Mouse (Mus musculus): ENCODE results near the gene Grip1. TPM values are rescaled to one million over a fixed set of nuclear protein-coding genes. Genes with fewer than 3 reads are reported as not detected.
A peak's percentile ranks its signal among the peaks of the same experiment; 100 is the strongest.

Gene Grip1
- polyA plus RNA-seq, 1 experiment from 2014 or later = 2.3 TPM

DNA sequence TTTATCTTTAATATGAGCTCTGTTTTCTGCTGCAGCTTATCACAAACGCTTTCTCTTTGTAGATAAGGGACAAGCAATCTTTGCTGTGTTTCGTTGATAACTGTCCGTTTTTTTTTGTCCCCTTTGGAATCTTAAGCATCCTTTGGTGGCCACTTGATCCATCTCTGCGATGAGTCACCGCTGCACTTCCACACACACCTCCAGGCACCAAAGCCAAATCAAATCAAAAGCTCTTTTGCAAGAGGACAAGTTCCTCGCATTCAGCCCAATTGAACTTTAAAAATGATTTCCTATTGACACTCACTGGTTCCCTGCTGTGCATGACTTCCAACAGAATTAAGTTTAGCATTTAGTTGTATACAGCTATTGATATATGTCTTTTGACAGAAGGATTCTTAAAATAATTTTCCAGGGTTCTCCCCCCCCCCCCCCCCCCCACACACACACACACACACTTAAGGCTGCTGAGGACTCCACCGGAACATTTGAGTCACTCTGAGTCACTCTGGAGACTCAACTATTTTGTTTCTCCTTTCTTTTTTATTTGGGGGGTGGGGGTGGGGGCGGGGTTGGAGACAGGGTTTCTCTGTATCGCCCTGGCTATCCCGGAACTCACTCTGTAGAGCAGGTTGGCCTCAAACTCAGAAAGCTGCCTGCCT, 607.1 kb downstream of the Grip1 start:
- no peaks in the 10 kb centered on the region for H3K9me3 ChIP-seq
- no peaks in the 10 kb centered on the region for H3K27me3 ChIP-seq (replicated peaks)
- H3K4me3 ChIP-seq (replicated peaks) = no peak overlapping the region
- ATAC-seq (ENCODE audit: insufficient read depth, low FRiP score, low read depth) = no peak
- WGBS = 62% methylated on average over 10 of the region's 10 CpGs
- H3K9ac ChIP-seq = no peak overlapping the region
- no peak overlapping the region for H3K4me2 ChIP-seq
- no peaks in the 10 kb centered on the region for H3K36me3 ChIP-seq
- H3K4me1 ChIP-seq = no peaks in the 10 kb centered on the region
- H3K27ac ChIP-seq = no peak overlapping the region

DNA sequence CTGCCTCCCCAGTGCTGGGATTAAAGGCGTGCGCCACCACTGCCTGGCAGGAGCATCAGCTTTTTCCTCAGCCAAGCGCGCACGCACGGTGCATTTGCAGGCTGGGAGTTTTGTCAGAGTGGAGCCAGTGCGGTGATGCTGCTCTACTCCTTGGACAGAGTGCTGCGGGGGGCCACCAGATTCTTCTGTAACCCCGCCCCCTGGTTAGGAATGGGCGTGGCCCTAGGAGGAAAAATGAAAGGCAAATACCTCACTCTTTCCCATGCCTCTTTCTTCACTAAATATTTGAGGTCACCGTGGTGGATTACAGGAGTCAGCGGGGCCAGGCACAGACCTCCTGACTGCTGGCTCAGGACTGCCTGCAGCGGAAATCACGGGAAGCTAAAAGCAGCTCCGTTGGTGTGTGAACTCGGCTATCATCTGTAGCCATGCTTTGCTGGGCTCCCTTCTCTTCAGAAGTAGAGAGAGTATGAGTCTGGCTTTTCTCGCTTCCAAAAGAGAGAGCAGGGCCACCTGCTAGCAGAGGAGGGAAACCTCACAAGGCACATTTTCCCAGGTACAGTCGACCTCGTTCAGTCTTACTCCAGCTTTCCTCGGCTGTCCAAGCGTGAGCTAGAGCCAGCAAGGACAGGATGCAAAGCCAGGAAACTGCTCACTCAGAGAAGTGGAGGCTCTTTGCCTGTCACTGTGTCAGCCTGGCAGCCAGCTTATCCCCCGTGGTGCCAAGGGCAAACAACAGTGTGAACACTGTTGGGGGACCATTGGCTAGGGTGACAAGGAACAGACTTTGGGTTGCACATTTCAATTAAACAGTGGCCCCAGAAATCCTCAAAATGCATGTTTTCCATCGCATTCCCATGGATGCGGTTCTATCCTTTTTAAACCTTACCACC, 607.9 kb downstream of the Grip1 start:
- WGBS = 71% methylated on average over 24 of the region's 24 CpGs
- H3K9me3 ChIP-seq = no peaks in the 10 kb centered on the region
- no peaks in the 10 kb centered on the region for H3K27me3 ChIP-seq (replicated peaks)
- no peak overlapping the region for H3K4me2 ChIP-seq
- no peak overlapping the region for H3K9ac ChIP-seq
- H3K4me1 ChIP-seq = no peaks in the 10 kb centered on the region
- H3K36me3 ChIP-seq = no peaks in the 10 kb centered on the region
- ATAC-seq (ENCODE audit: insufficient read depth, low FRiP score, low read depth) = no peak
- no peak overlapping the region for H3K27ac ChIP-seq
- no peak overlapping the region for H3K4me3 ChIP-seq (replicated peaks)

DNA sequence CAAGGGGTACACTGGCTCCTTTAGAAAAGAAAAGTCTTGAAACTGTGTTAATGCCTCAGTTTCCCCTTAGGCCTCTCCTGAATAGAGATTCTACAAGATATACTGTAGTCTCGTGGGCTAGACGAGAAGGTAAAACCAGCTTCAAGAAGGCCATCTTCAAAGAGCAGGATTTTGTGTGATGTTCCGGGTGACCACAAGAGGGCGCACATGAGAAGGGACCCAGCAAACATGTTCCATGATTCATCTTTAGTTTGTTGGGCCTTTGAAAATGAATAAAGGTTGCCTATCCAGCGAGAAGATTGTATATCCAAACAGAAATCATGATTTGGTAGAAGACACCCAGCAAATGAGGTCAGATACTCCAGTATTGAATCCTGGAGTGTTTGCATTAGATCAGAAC, 610.8 kb downstream of the Grip1 start:
- WGBS = 25% methylated on average over 5 of the region's 5 CpGs
- Histone ChIP-seq H3K4me1 (no peaks in the 10 kb centered on the region), H3K9me3 (no peaks in the 10 kb centered on the region), H3K27ac (no peak overlapping the region), H3K4me3 (replicated peaks) (no peak overlapping the region), H3K27me3 (replicated peaks) (no peaks in the 10 kb centered on the region), H3K4me2 (no peak overlapping the region), H3K36me3 (no peaks in the 10 kb centered on the region), H3K9ac (no peak overlapping the region)
- ATAC-seq (ENCODE audit: insufficient read depth, low FRiP score, low read depth) = no peak

DNA sequence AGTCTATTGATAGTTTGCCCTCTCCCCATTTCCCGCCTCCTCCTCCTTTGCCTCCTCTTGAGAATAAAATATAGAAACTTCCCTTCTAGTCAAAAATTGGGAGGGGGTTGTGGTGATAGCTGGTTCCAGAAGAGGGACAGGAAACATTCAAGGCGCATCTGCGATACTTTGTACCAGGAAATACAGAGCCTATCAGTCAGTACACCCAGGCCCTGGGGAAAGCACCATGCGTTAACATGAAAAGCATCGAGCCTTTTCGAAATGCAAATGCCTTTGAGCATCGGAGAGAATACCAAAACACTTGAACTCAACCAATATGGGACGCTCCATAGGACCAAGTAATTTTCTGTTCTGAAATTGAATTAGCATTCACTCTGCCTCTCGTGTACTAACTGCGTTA, 612.7 kb downstream of the Grip1 start:
- H3K4me2 ChIP-seq = no peak overlapping the region
- no peak overlapping the region for H3K4me3 ChIP-seq (replicated peaks)
- no peak overlapping the region for H3K27ac ChIP-seq
- no peaks in the 10 kb centered on the region for H3K9me3 ChIP-seq
- H3K9ac ChIP-seq = no peak overlapping the region
- H3K36me3 ChIP-seq = no peaks in the 10 kb centered on the region
- no peaks in the 10 kb centered on the region for H3K27me3 ChIP-seq (replicated peaks)
- no peaks in the 10 kb centered on the region for H3K4me1 ChIP-seq
- 92% methylated on average over 10 of the region's 10 CpGs for WGBS
- no peak for ATAC-seq (ENCODE audit: insufficient read depth, low FRiP score, low read depth)

DNA sequence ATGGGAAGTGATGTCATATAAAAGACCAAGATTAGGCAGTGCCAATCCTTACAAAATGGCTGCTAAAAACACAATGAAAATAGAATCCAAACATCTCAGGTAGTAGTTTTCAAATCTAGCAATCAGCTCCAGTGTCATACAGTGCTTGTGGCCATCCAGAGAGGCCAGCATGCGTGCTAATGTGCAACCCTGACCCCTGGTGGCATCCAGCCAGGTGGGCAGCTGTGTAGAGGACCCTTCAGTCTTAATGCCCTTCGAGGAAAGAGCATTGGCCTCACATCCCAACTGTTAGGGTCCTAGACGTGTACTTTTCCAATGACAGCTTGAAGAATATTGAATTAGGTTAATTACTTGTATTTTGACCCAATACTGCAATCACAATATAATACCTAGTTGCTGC, 624.2 kb downstream of the Grip1 start:
- no peaks in the 10 kb centered on the region for H3K36me3 ChIP-seq
- no peak overlapping the region for H3K4me3 ChIP-seq (replicated peaks)
- H3K9me3 ChIP-seq = no peaks in the 10 kb centered on the region
- no peak overlapping the region for H3K4me2 ChIP-seq
- no peak overlapping the region for H3K9ac ChIP-seq
- WGBS = 78% methylated on average over 3 of the region's 3 CpGs
- H3K27ac ChIP-seq = no peak overlapping the region
- no peaks in the 10 kb centered on the region for H3K4me1 ChIP-seq
- H3K27me3 ChIP-seq (replicated peaks) = no peaks in the 10 kb centered on the region
- no peak for ATAC-seq (ENCODE audit: insufficient read depth, low FRiP score, low read depth)

DNA sequence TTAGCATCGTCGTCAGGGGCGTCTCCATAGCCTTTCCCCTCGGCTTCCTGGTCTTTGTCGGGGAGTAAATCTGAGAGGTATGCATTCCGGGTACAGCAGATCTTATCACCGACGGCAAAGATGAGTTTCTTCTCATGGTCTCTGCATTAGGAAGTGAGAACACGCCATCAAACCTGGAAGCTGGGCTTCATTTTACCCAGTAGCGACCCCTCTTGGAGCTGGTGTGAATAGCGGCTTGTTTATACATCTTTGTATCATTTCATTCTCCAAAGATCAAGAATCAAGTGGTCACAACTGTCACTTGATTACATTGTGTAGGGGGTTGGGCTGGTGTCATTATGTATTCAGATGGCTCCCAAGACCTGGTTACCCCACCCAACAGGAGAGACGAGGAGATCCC, 638.9 kb downstream of the Grip1 start:
- WGBS = 89% methylated on average over 12 of the region's 12 CpGs
- H3K36me3 ChIP-seq = 0 out of 2 replicates have a peak, but pooled peaks cover 11% of the 10 kb centered on the region
- no peak overlapping the region for H3K27ac ChIP-seq
- no peaks in the 10 kb centered on the region for H3K27me3 ChIP-seq (replicated peaks)
- no peaks in the 10 kb centered on the region for H3K9me3 ChIP-seq
- no peaks in the 10 kb centered on the region for H3K4me1 ChIP-seq
- no peak overlapping the region for H3K4me3 ChIP-seq (replicated peaks)
- H3K9ac ChIP-seq = no peak overlapping the region
- no peak for ATAC-seq (ENCODE audit: insufficient read depth, low FRiP score, low read depth)
- H3K4me2 ChIP-seq = no peak overlapping the region

DNA sequence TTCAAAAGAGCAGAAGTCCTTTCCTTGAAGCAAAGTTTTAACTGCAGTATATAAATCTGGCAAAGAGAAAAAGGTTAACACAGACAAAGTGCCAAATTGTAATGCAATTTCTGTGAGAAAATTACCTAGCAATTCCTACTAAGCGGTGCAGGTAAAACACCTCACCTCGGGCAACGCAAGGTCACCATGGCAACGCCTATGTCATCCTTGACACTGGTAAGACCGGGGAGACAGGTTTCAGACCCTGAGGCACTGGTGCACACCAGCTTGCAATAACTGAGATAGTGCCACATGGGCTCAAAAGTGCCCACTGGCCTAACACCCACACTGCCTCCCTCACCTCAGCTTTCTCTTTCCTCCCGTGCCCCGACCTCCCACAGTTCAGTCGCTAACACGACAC, 641.5 kb downstream of the Grip1 start:
- no peak overlapping the region for H3K27ac ChIP-seq
- H3K4me2 ChIP-seq = no peak overlapping the region
- H3K36me3 ChIP-seq = 0 out of 2 replicates have a peak, but pooled peaks cover 11% of the 10 kb centered on the region
- no peak overlapping the region for H3K4me3 ChIP-seq (replicated peaks)
- 86% methylated on average over 9 of the region's 9 CpGs for WGBS
- no peaks in the 10 kb centered on the region for H3K4me1 ChIP-seq
- H3K27me3 ChIP-seq (replicated peaks) = no peaks in the 10 kb centered on the region
- no peak for ATAC-seq (ENCODE audit: insufficient read depth, low FRiP score, low read depth)
- no peak overlapping the region for H3K9ac ChIP-seq
- no peaks in the 10 kb centered on the region for H3K9me3 ChIP-seq

DNA sequence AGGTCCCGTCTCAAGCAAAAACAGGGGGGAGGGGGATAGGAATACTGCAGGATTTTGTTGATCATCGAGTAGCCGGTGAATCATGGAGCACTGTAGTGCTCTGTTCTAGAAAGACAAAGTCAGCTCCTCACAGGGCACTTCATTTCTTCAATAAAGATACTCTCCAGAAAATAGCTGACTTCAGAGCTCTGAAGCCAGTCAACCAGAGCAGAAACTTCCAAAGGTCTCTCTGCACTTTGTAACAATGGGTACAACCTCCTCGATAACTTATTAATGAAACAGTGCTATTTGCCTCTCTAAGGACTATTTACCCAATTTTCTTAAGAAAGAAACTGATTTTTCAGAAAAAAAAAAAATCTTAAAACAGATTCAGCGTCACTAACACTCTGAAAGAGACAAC, 642.1 kb downstream of the Grip1 start:
- H3K4me1 ChIP-seq = no peaks in the 10 kb centered on the region
- no peak overlapping the region for H3K4me2 ChIP-seq
- H3K27ac ChIP-seq = no peak overlapping the region
- H3K27me3 ChIP-seq (replicated peaks) = no peaks in the 10 kb centered on the region
- H3K9ac ChIP-seq = no peak overlapping the region
- H3K4me3 ChIP-seq (replicated peaks) = no peak overlapping the region
- 0 out of 2 replicates have a peak, but pooled peaks cover 11% of the 10 kb centered on the region for H3K36me3 ChIP-seq
- no peaks in the 10 kb centered on the region for H3K9me3 ChIP-seq
- no peak for ATAC-seq (ENCODE audit: insufficient read depth, low FRiP score, low read depth)
- 94% methylated on average over 5 of the region's 5 CpGs for WGBS

DNA sequence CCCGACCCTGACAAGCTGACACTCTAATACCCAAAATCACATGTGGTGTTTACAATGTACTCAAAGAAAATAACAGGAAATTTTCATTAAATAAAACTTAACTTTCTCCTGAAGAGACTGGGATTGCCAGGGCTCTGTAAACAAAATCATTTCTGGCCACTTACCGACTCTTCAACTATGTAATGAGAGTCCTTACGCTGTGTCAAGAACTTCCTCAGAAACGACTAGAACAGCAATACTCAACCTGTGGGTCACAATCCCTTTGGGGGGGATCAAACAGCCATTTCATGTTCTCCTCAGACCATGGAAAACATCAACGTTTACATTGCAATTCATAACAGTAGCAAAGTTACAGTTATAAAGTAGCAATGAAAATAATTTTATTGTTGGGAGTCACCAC, 643.9 kb downstream of the Grip1 start:
- H3K9me3 ChIP-seq = no peaks in the 10 kb centered on the region
- no peak overlapping the region for H3K27ac ChIP-seq
- no peak overlapping the region for H3K4me3 ChIP-seq (replicated peaks)
- H3K9ac ChIP-seq = no peak overlapping the region
- 0 out of 2 replicates have a peak, but pooled peaks cover 11% of the 10 kb centered on the region for H3K36me3 ChIP-seq
- ATAC-seq (ENCODE audit: insufficient read depth, low FRiP score, low read depth) = no peak
- no peaks in the 10 kb centered on the region for H3K27me3 ChIP-seq (replicated peaks)
- no peak overlapping the region for H3K4me2 ChIP-seq
- WGBS = 80% methylated on average over 5 of the region's 5 CpGs
- H3K4me1 ChIP-seq = no peaks in the 10 kb centered on the region

DNA sequence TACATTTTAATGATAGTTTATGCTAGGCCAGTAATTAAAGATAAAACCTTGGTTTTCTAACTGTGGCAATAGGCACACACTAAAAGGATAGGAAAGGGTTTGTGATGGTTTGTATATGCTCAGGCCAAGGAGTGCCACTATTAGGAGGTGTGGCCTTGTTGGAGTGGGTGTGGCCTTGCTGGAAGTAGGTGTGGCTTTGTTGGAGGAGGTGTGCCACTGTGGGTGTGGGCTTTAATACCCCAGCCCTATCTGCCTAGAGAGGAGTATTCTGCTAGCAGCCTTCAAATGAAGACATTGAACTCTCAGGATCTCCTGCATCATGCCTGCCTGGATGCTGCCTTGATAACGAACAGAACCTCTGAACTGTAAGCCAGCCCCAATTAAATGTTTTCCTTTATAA, 647.2 kb downstream of the Grip1 start:
- Histone ChIP-seq H3K4me1 (no peaks in the 10 kb centered on the region), H3K27me3 (replicated peaks) (no peaks in the 10 kb centered on the region), H3K27ac (no peak overlapping the region), H3K9me3 (no peaks in the 10 kb centered on the region), H3K36me3 (peaks cover 13% of the 10 kb centered on the region; the same call in 1 of the 2 replicates), H3K9ac (no peak overlapping the region), H3K4me3 (replicated peaks) (no peak overlapping the region), H3K4me2 (no peak overlapping the region)
- WGBS = 96% methylated on average over 1 of the region's 1 CpGs
- ATAC-seq (ENCODE audit: insufficient read depth, low FRiP score, low read depth) = no peak

DNA sequence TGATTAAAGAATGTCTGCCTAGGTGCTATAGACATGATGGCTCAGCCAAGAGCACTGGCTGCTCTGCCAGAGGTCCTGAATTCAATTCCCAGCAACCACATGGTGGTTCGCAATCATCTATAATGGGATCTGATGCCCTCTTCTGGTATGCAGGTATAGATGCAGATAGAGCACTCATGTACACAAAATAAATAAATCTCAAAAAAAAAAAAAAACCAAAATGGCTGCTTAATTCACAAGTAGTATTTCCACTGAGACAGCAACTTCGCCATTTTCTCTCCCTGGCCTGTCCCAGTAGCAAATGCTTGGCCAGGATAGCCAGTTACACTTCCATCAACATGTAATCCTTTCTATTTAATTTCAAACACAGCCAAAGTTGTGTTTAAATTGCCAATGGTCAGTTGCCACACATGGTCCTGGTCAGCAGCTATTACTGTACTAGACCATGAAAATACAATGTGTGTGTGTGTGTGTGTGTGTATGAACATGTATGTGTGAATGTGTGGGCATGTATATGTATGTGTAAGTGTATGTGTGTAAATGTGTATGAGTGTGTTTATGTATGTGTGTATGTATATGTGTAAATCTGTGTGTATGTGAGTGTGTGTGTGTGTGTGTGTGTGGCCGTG, 658.2 kb downstream of the Grip1 start:
- H3K4me2 ChIP-seq = peak overlapping the region; percentile 77
- no peaks in the 10 kb centered on the region for H3K27me3 ChIP-seq (replicated peaks)
- no peaks in the 10 kb centered on the region for H3K36me3 ChIP-seq
- no peak overlapping the region for H3K27ac ChIP-seq
- H3K4me1 ChIP-seq = no peaks in the 10 kb centered on the region
- no peak for ATAC-seq (ENCODE audit: insufficient read depth, low FRiP score, low read depth)
- no peaks in the 10 kb centered on the region for H3K9me3 ChIP-seq
- 72% methylated on average over 3 of the region's 3 CpGs for whole genome bisulfite sequencing
- H3K9ac ChIP-seq = no peak overlapping the region
- H3K4me3 ChIP-seq (replicated peaks) = peak overlapping the region; percentile 66

Data from stomach, embryonic 15.5 days (tissue).